Mouse (Mus musculus) limb, embryonic 12.5 days (tissue): ENCODE measurements around the gene Cyb561d2. TPM values are rescaled to one million over a fixed set of nuclear protein-coding genes. Genes with fewer than 3 reads are reported as not detected.
"Not testable (repeated sequence)": the region's sequence is repeated elsewhere in the genome, so short reads cannot be mapped to it uniquely, and the experiment has no call there.

Experiments used
- ATAC-seq: fragments of 200-750 bp; cut with Nextera tagmentation; 2 replicates; pipeline ENCODE4 v1.8.0; 2017; ENCODE audit warnings: low read depth, moderate TSS enrichment; ENCODE audit not compliant: insufficient number of reproducible peaks, insufficient read depth, low FRiP score, low TSS enrichment
- H3K27ac ChIP-seq: fragments of 300-500 bp; sonication (generic); 2 replicates; pipeline ENCODE4 v1.5.1; 2016; ENCODE audit warnings: mild to moderate bottlenecking, moderate library complexity
- H3K27me3 ChIP-seq: fragments of 300-500 bp; sonication (generic); 2 replicates; pipeline ENCODE4 v1.6.1; 2016; ENCODE audit warnings: mild to moderate bottlenecking, moderate library complexity
- H3K36me3 ChIP-seq: fragments of 300-500 bp; sonication (generic); 2 replicates; pipeline ENCODE4 v1.6.1; 2016; ENCODE audit warnings: mild to moderate bottlenecking, moderate library complexity
- H3K4me1 ChIP-seq: fragments of 300-500 bp; sonication (generic); replicated peaks from 2 replicates; pipeline ENCODE4 v1.6.1; 2016
- H3K4me2 ChIP-seq: fragments of 300-500 bp; sonication (generic); 2 replicates; pipeline ENCODE4 v1.6.1; 2016; ENCODE audit warnings: mild to moderate bottlenecking, moderate library complexity
- H3K4me3 ChIP-seq: fragments of 300-500 bp; sonication (generic); replicated peaks from 2 replicates; pipeline ENCODE4 v1.5.1; 2016; ENCODE audit warnings: mild to moderate bottlenecking
- H3K9ac ChIP-seq: fragments of 300-500 bp; sonication (generic); replicated peaks from 2 replicates; pipeline ENCODE4 v1.6.1; 2016; ENCODE audit warnings: mild to moderate bottlenecking, moderate library complexity
- H3K9me3 ChIP-seq: fragments of 300-500 bp; sonication (generic); 2 replicates; pipeline ENCODE4 v1.6.1; 2016; ENCODE audit warnings: mild to moderate bottlenecking, moderate library complexity
- WGBS: fragments of 180-500 bp; shearing (Covaris S2); methylation state at CpG from one replicate; pipeline ENCODE4 v1.1.7; 2016; 5-methylcytosine and 5-hydroxymethylcytosine counted together
- polyA plus RNA-seq: library from polyadenylated mRNA; unstranded; fragments of >200 nt; fragmentation: Nextera tagmentation; extraction: Ambion mirVana; gene quantifications from 2 replicates; pipeline ENCODE4 v1.2.1, GENCODE M21; 2016

Cyb561d2 gene
- polyA plus RNA-seq, 1 experiment from 2014 or later, result 15.3 TPM

GRCm38 (mm10) chr9:107570845-107571244, 28.9 kb upstream of the Cyb561d2 start:
- peak overlapping the region; percentile 96 for H3K4me2 ChIP-seq
- 93% methylated on average over 21 of the region's 21 CpGs for WGBS
- peak overlapping the region; percentile 88 for H3K9ac ChIP-seq
- H3K4me1 ChIP-seq, result peaks cover 43% of the 10 kb centered on the region
- no peaks in the 10 kb centered on the region for H3K9me3 ChIP-seq
- ATAC-seq, result no peak
- 0 out of 2 replicates have a peak overlapping the region, but pooled peaks have one; percentile 4 for H3K27ac ChIP-seq
- H3K4me3 ChIP-seq, result peak overlapping the region; percentile 81
- no peaks in the 10 kb centered on the region for H3K27me3 ChIP-seq
- H3K36me3 ChIP-seq, result peaks cover 55% of the 10 kb centered on the region

- Histone ChIP-seq H3K27me3 (no peaks in the 10 kb centered on the region), H3K9ac (peak overlapping the region; percentile 88), H3K36me3 (peaks cover 61% of the 10 kb centered on the region), H3K27ac (peak overlapping the region; percentile 90), H3K4me2 (peak overlapping the region; percentile 96), H3K4me3 (peak overlapping the region; percentile 81), H3K4me1 (peaks cover 40% of the 10 kb centered on the region), H3K9me3 (no peaks in the 10 kb centered on the region)
- ATAC-seq, result no peak
- WGBS, result 48% methylated on average over 13 of the region's 13 CpGs
These were observed 28.0 kb upstream of the Cyb561d2 start for GRCm38 (mm10) chr9:107570016-107570415.

GRCm38 (mm10) chr9:107569270-107569669, 27.3 kb upstream of the Cyb561d2 start:
- Histone ChIP-seq H3K27ac (peak overlapping the region; percentile 90), H3K9ac (peak overlapping the region; percentile 88), H3K9me3 (no peaks in the 10 kb centered on the region), H3K27me3 (no peaks in the 10 kb centered on the region), H3K4me3 (peak overlapping the region; percentile 81), H3K4me2 (peak overlapping the region; percentile 96), H3K4me1 (peaks cover 40% of the 10 kb centered on the region), H3K36me3 (peaks cover 61% of the 10 kb centered on the region)
- ATAC-seq, result peak; percentile 33
- 0% methylated on average over 23 of the region's 23 CpGs for WGBS

GRCm38 (mm10) chr9:107568331-107569261, 26.6 kb upstream of the Cyb561d2 start:
- Histone ChIP-seq H3K4me1 (peaks cover 47% of the 10 kb centered on the region), H3K27me3 (no peaks in the 10 kb centered on the region), H3K4me3 (peak overlapping the region; percentile 81), H3K36me3 (peaks cover 57% of the 10 kb centered on the region), H3K4me2 (peak overlapping the region; percentile 96), H3K9ac (peak overlapping the region; percentile 88), H3K9me3 (no peaks in the 10 kb centered on the region), H3K27ac (peak overlapping the region; percentile 90)
- ATAC-seq, result peak; percentile 77
- under 1% methylated on average over 41 of the region's 41 CpGs for WGBS

GRCm38 (mm10) chr9:107567702-107568319, 25.8 kb upstream of the Cyb561d2 start, which contains the start of gene Hyal2:
TSS of gene Hyal2 (plus strand) at chr9:107567945.
- Histone ChIP-seq H3K4me1 (peaks cover 49% of the 10 kb centered on the region), H3K9me3 (no peaks in the 10 kb centered on the region), H3K9ac (peak within 1 kb of the TSS; percentile 88), H3K36me3 (peaks cover 49% of the 10 kb centered on the region), H3K27me3 (no peaks in the 10 kb centered on the region), H3K27ac (peak within 1 kb of the TSS; percentile 90), H3K4me3 (peak within 1 kb of the TSS; percentile 81), H3K4me2 (peak within 1 kb of the TSS; percentile 96)
- 7% methylated on average over 18 of the region's 18 CpGs for whole genome bisulfite sequencing
- ATAC-seq, result no peak

- Histone ChIP-seq H3K4me3 (peak overlapping the region; percentile 81; the same call in 1 of the 2 replicates), H3K4me1 (peaks cover 55% of the 10 kb centered on the region), H3K9ac (no peak overlapping the region), H3K36me3 (peaks cover 47% of the 10 kb centered on the region), H3K27ac (peak overlapping the region; percentile 90), H3K9me3 (no peaks in the 10 kb centered on the region), H3K4me2 (peak overlapping the region; percentile 96; the same call in 1 of the 2 replicates), H3K27me3 (no peaks in the 10 kb centered on the region)
- no peak for ATAC-seq
- 82% methylated on average over 3 of the region's 3 CpGs for whole genome bisulfite sequencing
These were observed 24.9 kb upstream of the Cyb561d2 start for GRCm38 (mm10) chr9:107566855-107567254.

GRCm38 (mm10) chr9:107566041-107566709, 24.2 kb upstream of the Cyb561d2 start:
- Histone ChIP-seq H3K9me3 (no peaks in the 10 kb centered on the region), H3K4me1 (peaks cover 50% of the 10 kb centered on the region), H3K4me3 (no peak overlapping the region), H3K9ac (no peak overlapping the region), H3K36me3 (peaks cover 47% of the 10 kb centered on the region), H3K4me2 (peak overlapping the region; percentile 8; the same call in 1 of the 2 replicates), H3K27ac (peak overlapping the region; percentile 67; the same call in 1 of the 2 replicates), H3K27me3 (no peaks in the 10 kb centered on the region)
- ATAC-seq, result no peak
- 64% methylated on average over 15 of the region's 15 CpGs for WGBS

- not testable (repeated sequence) for H3K4me3 ChIP-seq, H3K9me3 ChIP-seq, H3K27me3 ChIP-seq, ATAC-seq, H3K9ac ChIP-seq
- 0 out of 2 replicates have a peak overlapping the region, but pooled peaks have one; percentile 17 for H3K4me2 ChIP-seq
- H3K27ac ChIP-seq, result peak overlapping the region; percentile 12
- WGBS, result 49% methylated on average over 5 of the region's 5 CpGs
- H3K4me1 ChIP-seq, result peaks cover 44% of the 10 kb centered on the region
- H3K36me3 ChIP-seq, result peaks cover 47% of the 10 kb centered on the region
These were observed 23.6 kb upstream of the Cyb561d2 start for GRCm38 (mm10) chr9:107565556-107565955.

GRCm38 (mm10) chr9:107563029-107563581, 21.1 kb upstream of the Cyb561d2 start, which contains the start of gene Tusc2:
TSS of gene Tusc2 (plus strand) at chr9:107563255.
- under 1% methylated on average over 46 of the region's 46 CpGs for WGBS
- Histone ChIP-seq H3K4me2 (peak within 1 kb of the TSS; percentile 84), H3K27me3 (no peaks in the 10 kb centered on the region), H3K4me3 (peak within 1 kb of the TSS; percentile 91), H3K36me3 (peaks cover 68% of the 10 kb centered on the region), H3K4me1 (peaks cover 35% of the 10 kb centered on the region), H3K9ac (peak within 1 kb of the TSS; percentile 80), H3K9me3 (no peaks in the 10 kb centered on the region), H3K27ac (peak within 1 kb of the TSS; percentile 56; the same call in 1 of the 2 replicates)
- ATAC-seq, result peak; percentile 94

GRCm38 (mm10) chr9:107556346-107556745, 14.4 kb upstream of the Cyb561d2 start:
- Histone ChIP-seq H3K27me3 (no peaks in the 10 kb centered on the region), H3K4me1 (peaks cover 45% of the 10 kb centered on the region), H3K4me2 (peak overlapping the region; percentile 89), H3K9me3 (no peaks in the 10 kb centered on the region), H3K9ac (0 out of 2 replicates have a peak overlapping the region, but pooled peaks have one; percentile 85), H3K27ac (no peak overlapping the region), H3K36me3 (peaks cover 51% of the 10 kb centered on the region), H3K4me3 (peak overlapping the region; percentile 75)
- ATAC-seq, result no peak
- WGBS, result 81% methylated on average over 3 of the region's 3 CpGs
